Mouse (Mus musculus) kidney, postnatal 10 days (tissue): Measurements from ENCODE around the gene Acads.

Source experiments
- DNase-seq: peaks from one replicate; pipeline ENCODE4 v3.0.0; 2021; ENCODE audit warnings: mixed read lengths

Acads gene

GRCm38 (mm10) chr5:115070457-115070856 lies 48.7 kb downstream of the Acads start:
- DNase-seq: no peak

- no peak for DNase-seq
Measured at GRCm38 (mm10) chr5:115069611-115070010, 49.5 kb downstream of the Acads start.

GRCm38 (mm10) chr5:115068671-115069421 lies 50.3 kb downstream of the Acads start:
- DNase-seq: no peak

- no peak for DNase-seq
Measured at GRCm38 (mm10) chr5:115066245-115066644, 52.9 kb downstream of the Acads start.

GRCm38 (mm10) chr5:115063391-115063790 lies 55.8 kb downstream of the Acads start:
- no peak for DNase-seq

- no peak for DNase-seq
Measured at GRCm38 (mm10) chr5:115062566-115062965, 56.6 kb downstream of the Acads start.

- DNase-seq: no peak
Measured at GRCm38 (mm10) chr5:115060977-115061376, 58.2 kb downstream of the Acads start.
